Mouse (Mus musculus) midbrain, embryonic 11.5 days (tissue): ENCODE measurements around the gene Ccdc32. TPM values are rescaled to one million over a fixed set of nuclear protein-coding genes. Genes with fewer than 3 reads are reported as not detected.

Experiments
- ATAC-seq: fragments of 200-750 bp; cut with Nextera tagmentation; 2 replicates; pipeline ENCODE4 v1.8.0; 2017; ENCODE audit warnings: moderate TSS enrichment, moderate library complexity; ENCODE audit not compliant: low FRiP score
- DNase-seq: peaks from one replicate; pipeline ENCODE4 v3.0.0; 2015; ENCODE audit warnings: low spot score; ENCODE audit errors: missing footprints
- H3K27ac ChIP-seq: fragments of 300-500 bp; sonication (generic); 2 replicates; pipeline ENCODE4 v1.5.1; 2014; ENCODE audit warnings: low read depth, low read length
- H3K27me3 ChIP-seq: fragments of 300-500 bp; sonication (generic); 2 replicates; pipeline ENCODE4 v1.6.1; 2014; ENCODE audit warnings: mild to moderate bottlenecking, low read length, moderate library complexity, mixed read lengths; ENCODE audit not compliant: control insufficient read depth, insufficient read depth
- H3K36me3 ChIP-seq: fragments of 300-500 bp; sonication (generic); 2 replicates; pipeline ENCODE4 v1.6.1; 2014; ENCODE audit warnings: mild to moderate bottlenecking, low read length, moderate library complexity, mixed read lengths; ENCODE audit not compliant: control insufficient read depth, insufficient read depth
- H3K4me1 ChIP-seq: fragments of 300-500 bp; sonication (generic); 2 replicates; pipeline ENCODE4 v1.6.1; 2014; ENCODE audit warnings: low read length; ENCODE audit not compliant: control insufficient read depth, insufficient read depth
- H3K4me2 ChIP-seq: fragments of 300-500 bp; sonication (generic); 2 replicates; pipeline ENCODE4 v1.6.1; 2014; ENCODE audit warnings: mild to moderate bottlenecking, moderate library complexity
- H3K4me3 ChIP-seq: fragments of 300-500 bp; sonication (generic); 2 replicates; pipeline ENCODE4 v1.5.1; 2014; ENCODE audit warnings: low read depth, low read length
- H3K9ac ChIP-seq: fragments of 300-500 bp; sonication (generic); 2 replicates; pipeline ENCODE4 v1.6.1; 2014; ENCODE audit warnings: low read length
- H3K9me3 ChIP-seq: fragments of 300-500 bp; sonication (generic); 2 replicates; pipeline ENCODE4 v1.6.1; 2016; ENCODE audit warnings: low read length; ENCODE audit not compliant: control insufficient read depth
- WGBS: fragments of 180-500 bp; shearing (Covaris S2); extraction: QIAGEN DNeasy Blood & Tissue Kit; methylation state at CpG from one replicate; pipeline ENCODE4 v1.1.7; 2014; 5-methylcytosine and 5-hydroxymethylcytosine counted together
- polyA plus RNA-seq: library from polyadenylated mRNA; unstranded; fragments of >200 nt; fragmentation: Nextera tagmentation; extraction: Ambion mirVana; gene quantifications from 2 replicates; pipeline ENCODE4 v1.2.1, GENCODE M21; 2014

Gene Ccdc32
- polyA plus RNA-seq, 1 experiment from 2014 or later = 25.0 TPM

- DNase-seq = peak; percentile 98
- peak overlapping the region; percentile 53 for H3K4me3 ChIP-seq
- peak overlapping the region; percentile 80 for H3K4me2 ChIP-seq
- peak; percentile 82 for ATAC-seq
- H3K9me3 ChIP-seq = no peaks in the 10 kb centered on the region
- no peaks in the 10 kb centered on the region for H3K36me3 ChIP-seq
- H3K27me3 ChIP-seq = peaks cover 38% of the 10 kb centered on the region
- H3K27ac ChIP-seq = no peak overlapping the region
- peak overlapping the region; percentile 74 for H3K9ac ChIP-seq
- WGBS = 2% methylated on average over 57 of the region's 57 CpGs
- peaks cover 3% of the 10 kb centered on the region; the same call in 1 of the 2 replicates for H3K4me1 ChIP-seq
Measured at GRCm38 (mm10) chr2:118976282-118976929, 52.8 kb downstream of the Ccdc32 start.

- peaks cover 3% of the 10 kb centered on the region; the same call in 1 of the 2 replicates for H3K4me1 ChIP-seq
- H3K27ac ChIP-seq = no peak overlapping the region
- peak overlapping the region; percentile 80 for H3K4me2 ChIP-seq
- ATAC-seq (peak; percentile 14; the same call in 1 of the 2 replicates), DNase-seq (no peak)
- H3K4me3 ChIP-seq = peak overlapping the region; percentile 53
- H3K27me3 ChIP-seq = peaks cover 38% of the 10 kb centered on the region
- 6% methylated on average over 15 of the region's 15 CpGs for WGBS
- no peaks in the 10 kb centered on the region for H3K9me3 ChIP-seq
- peak overlapping the region; percentile 74 for H3K9ac ChIP-seq
- no peaks in the 10 kb centered on the region for H3K36me3 ChIP-seq
Measured at GRCm38 (mm10) chr2:118975855-118976254, 53.3 kb downstream of the Ccdc32 start.

- Histone ChIP-seq H3K9ac (peak overlapping the region; percentile 51; the same call in 1 of the 2 replicates), H3K4me2 (peak overlapping the region; percentile 58), H3K36me3 (no peaks in the 10 kb centered on the region), H3K4me3 (peak overlapping the region; percentile 28), H3K9me3 (no peaks in the 10 kb centered on the region), H3K27me3 (peaks cover 36% of the 10 kb centered on the region), H3K4me1 (peaks cover 3% of the 10 kb centered on the region; the same call in 1 of the 2 replicates), H3K27ac (no peak overlapping the region)
- peak; percentile 89 for ATAC-seq
- under 1% methylated on average over 33 of the region's 33 CpGs for WGBS
- peak; percentile 99 for DNase-seq
Measured at GRCm38 (mm10) chr2:118972687-118973376, 56.4 kb downstream of the Ccdc32 start.

GRCm38 (mm10) chr2:118972048-118972447, 57.1 kb downstream of the Ccdc32 start:
- H3K4me3 ChIP-seq = no peak overlapping the region
- H3K9ac ChIP-seq = no peak overlapping the region
- no peaks in the 10 kb centered on the region for H3K9me3 ChIP-seq
- H3K27ac ChIP-seq = no peak overlapping the region
- DNase-seq (no peak), ATAC-seq (no peak)
- WGBS = 80% methylated on average over 5 of the region's 5 CpGs
- H3K36me3 ChIP-seq = no peaks in the 10 kb centered on the region
- no peak overlapping the region for H3K4me2 ChIP-seq
- H3K4me1 ChIP-seq = peaks cover 3% of the 10 kb centered on the region; the same call in 1 of the 2 replicates
- peaks cover 28% of the 10 kb centered on the region for H3K27me3 ChIP-seq

GRCm38 (mm10) chr2:118969585-118970147, 59.5 kb downstream of the Ccdc32 start:
- no peak for ATAC-seq
- H3K36me3 ChIP-seq = no peaks in the 10 kb centered on the region
- H3K27ac ChIP-seq = no peak overlapping the region
- H3K9ac ChIP-seq = no peak overlapping the region
- H3K4me2 ChIP-seq = no peak overlapping the region
- no peaks in the 10 kb centered on the region for H3K4me1 ChIP-seq
- WGBS = 87% methylated on average over 11 of the region's 11 CpGs
- H3K4me3 ChIP-seq = no peak overlapping the region
- H3K9me3 ChIP-seq = no peaks in the 10 kb centered on the region
- peaks cover 9% of the 10 kb centered on the region for H3K27me3 ChIP-seq
- DNase-seq = no peak

Other genes with a start within 250 kb of the Ccdc32 start
- 7.8 and 8.0 TPM in 2 replicates for gene Disp2, start 249.7 kb downstream of the Ccdc32 start, polyA plus RNA-seq
- gene Knstrn, start 215.4 kb downstream of the Ccdc32 start, polyA plus RNA-seq = 201 and 203 TPM in 2 replicates
- gene Ivd, start 167.4 kb downstream of the Ccdc32 start, polyA plus RNA-seq = 40.5 and 44.4 TPM in 2 replicates
- gene Bahd1, start 129.0 kb downstream of the Ccdc32 start, polyA plus RNA-seq = 1.4 and 1.5 TPM in 2 replicates
- 17.3 and 19.2 TPM in 2 replicates for gene Chst14, start 102.9 kb downstream of the Ccdc32 start, polyA plus RNA-seq
- 7.4 and 7.9 TPM in 2 replicates for gene Rpusd2, start 5.4 kb upstream of the Ccdc32 start, polyA plus RNA-seq
- gene Knl1, start 17.7 kb upstream of the Ccdc32 start, polyA plus RNA-seq = 45.5 and 46.4 TPM in 2 replicates
- gene Rad51, start 83.4 kb upstream of the Ccdc32 start, polyA plus RNA-seq = 74.6 and 76.9 TPM in 2 replicates
- gene Rmdn3, start 127.6 kb upstream of the Ccdc32 start, polyA plus RNA-seq = 41.1 and 46.7 TPM in 2 replicates
- gene Gchfr, start 138.4 kb upstream of the Ccdc32 start, polyA plus RNA-seq = 1.5 and 2.5 TPM in 2 replicates
- 0.15 and 0.20 TPM in 2 replicates for gene Gm14137, start 145.1 kb upstream of the Ccdc32 start, polyA plus RNA-seq
- 44.2 and 48.9 TPM in 2 replicates for gene Zfyve19, start 179.2 kb upstream of the Ccdc32 start, polyA plus RNA-seq
- gene Dnajc17, start 179.4 kb upstream of the Ccdc32 start, polyA plus RNA-seq = 22.5 and 25.6 TPM in 2 replicates
- 0.21 TPM in 1 of 2 replicates, not detected in the other for gene Ppp1r14d, start 200.5 kb upstream of the Ccdc32 start, polyA plus RNA-seq
- gene Spint1, start 208.0 kb upstream of the Ccdc32 start, polyA plus RNA-seq = 1.1 and 1.2 TPM in 2 replicates
- 1.3 and 2.6 TPM in 2 replicates for gene Rhov, start 241.9 kb upstream of the Ccdc32 start, polyA plus RNA-seq